Mouse (Mus musculus): ENCODE measurements around the gene Elmsan1.

Elmsan1 gene

GRCm38 (mm10) chr12:84214495-84215175, 4.0 kb downstream of the Elmsan1 start:
- peak; percentile 11 for DNase-seq

GRCm38 (mm10) chr12:84212297-84212696, 6.4 kb downstream of the Elmsan1 start:
- no peak for DNase-seq

GRCm38 (mm10) chr12:84211021-84211538, 7.6 kb downstream of the Elmsan1 start:
- DNase-seq = no peak

- DNase-seq = no peak
Observed at GRCm38 (mm10) chr12:84210288-84210687, 8.4 kb downstream of the Elmsan1 start.

GRCm38 (mm10) chr12:84209093-84209492, 9.6 kb downstream of the Elmsan1 start:
- no peak for DNase-seq

- DNase-seq = peak; percentile 48
Observed at GRCm38 (mm10) chr12:84207209-84207817, 11.4 kb downstream of the Elmsan1 start.

GRCm38 (mm10) chr12:84206525-84206924, 12.2 kb downstream of the Elmsan1 start:
- DNase-seq = peak; percentile 51

- peak; percentile 60 for DNase-seq
Observed at GRCm38 (mm10) chr12:84205659-84206185, 13.0 kb downstream of the Elmsan1 start.

- peak; percentile 88 for DNase-seq
Observed at GRCm38 (mm10) chr12:84204662-84205061, 14.0 kb downstream of the Elmsan1 start.

- DNase-seq = peak; percentile 91
Observed at GRCm38 (mm10) chr12:84203778-84204216, 14.9 kb downstream of the Elmsan1 start.

- peak; percentile 91 for DNase-seq
Observed at GRCm38 (mm10) chr12:84203170-84203777, 15.4 kb downstream of the Elmsan1 start.

GRCm38 (mm10) chr12:84202561-84202960, 16.1 kb downstream of the Elmsan1 start:
- DNase-seq = peak; percentile 49

GRCm38 (mm10) chr12:84201686-84202484, 16.8 kb downstream of the Elmsan1 start:
- DNase-seq = no peak

GRCm38 (mm10) chr12:84201222-84201621, 17.5 kb downstream of the Elmsan1 start:
- no peak for DNase-seq

GRCm38 (mm10) chr12:84198880-84199279, 19.8 kb downstream of the Elmsan1 start:
- DNase-seq = no peak

GRCm38 (mm10) chr12:84198076-84198679, 20.5 kb downstream of the Elmsan1 start:
- no peak for DNase-seq

- DNase-seq = no peak
Observed at GRCm38 (mm10) chr12:84195195-84195594, 23.5 kb downstream of the Elmsan1 start.

- DNase-seq = no peak
Observed at GRCm38 (mm10) chr12:84194400-84195109, 24.1 kb downstream of the Elmsan1 start.

- peak; percentile 95 for DNase-seq
Observed at GRCm38 (mm10) chr12:84193642-84194399, 24.9 kb downstream of the Elmsan1 start.

- peak; percentile 78 for DNase-seq
Observed at GRCm38 (mm10) chr12:84192741-84193641, 25.7 kb downstream of the Elmsan1 start.
